Mouse (Mus musculus): ENCODE measurements around the gene Thra.

GRCm38 (mm10) chr11:98787691-98788090 lies 47.3 kb downstream of the Thra start:
- peak; percentile 36 to 69 for TF ChIP-seq CTCF (conservative IDR thresholded peaks at IDR 0.05 in 1 of 2, IDR thresholded peaks at IDR 0.05 in 1 of 2; ENCODE audit: low read depth in 2 of 2, low read length in 2 of 2)
- TF ChIP-seq EP300 (IDR thresholded peaks at IDR 0.05; ENCODE audit: low read length), result no peak
- TF ChIP-seq ZMIZ1 (IDR thresholded peaks at IDR 0.05; ENCODE audit: low read depth, low read length), result no peak
- TF ChIP-seq JUN (IDR thresholded peaks at IDR 0.05; ENCODE audit: insufficient read depth, low read depth, low read length), result no peak
- no peak for TF ChIP-seq POLR2A (IDR thresholded peaks at IDR 0.05; ENCODE audit: low read depth, low read length)
- TF ChIP-seq KAT2A (IDR thresholded peaks at IDR 0.05; ENCODE audit: insufficient replicate concordance, low read length), result no peak
- no peak for TF ChIP-seq MXI1 (IDR thresholded peaks at IDR 0.05; ENCODE audit: low read depth, low read length)
- TF ChIP-seq MAZ (IDR thresholded peaks at IDR 0.05; ENCODE audit: low read depth, low read length), result no peak
- 0 out of 2 replicates have a peak, but pooled peaks have one; percentile 8 for TF ChIP-seq MAFK (IDR thresholded peaks at IDR 0.05; ENCODE audit: insufficient replicate concordance, low read length)
